Mouse (Mus musculus) regulatory T cell (primary cell): ENCODE measurements at regions not wholly inside any gene's neighbourhood (a gene's known extent, or its start where the extent isn't known, plus 50 kb on each side); places are given as distances from the start of the nearest gene placed in this dataset.

Source experiments
- in situ Hi-C: fragments of 300-600 bp; cut with MboI, MseI; formaldehyde crosslinking; loops from one replicate; pipeline ENCODE4 v1.15.1; 2025; ENCODE audit warnings: high pct_unique_total_duplicates

- in situ Hi-C loops: no loop called here
Observed at GRCm38 (mm10) chr5:39176906-39177305, 300.3 kb upstream of the Clnk start.

GRCm38 (mm10) chr5:39173491-39173890 is 296.9 kb upstream of the Clnk start:
- in situ Hi-C loops: no loop called here

GRCm38 (mm10) chr5:39159651-39160050 is 283.0 kb upstream of the Clnk start:
- in situ Hi-C loops: no loop called here

- in situ Hi-C loops: no loop called here
Observed at GRCm38 (mm10) chr5:39155763-39156162, 279.2 kb upstream of the Clnk start.

GRCm38 (mm10) chr5:39153291-39153794 is 276.7 kb upstream of the Clnk start:
- in situ Hi-C loops: no loop called here

GRCm38 (mm10) chr5:39151917-39152316 is 275.3 kb upstream of the Clnk start:
- in situ Hi-C loops: no loop called here

- in situ Hi-C loops: no loop called here
Observed at GRCm38 (mm10) chr5:39150891-39151290, 274.3 kb upstream of the Clnk start.

GRCm38 (mm10) chr5:39145658-39146057 is 269.0 kb upstream of the Clnk start:
- in situ Hi-C loops: no loop called here

- in situ Hi-C loops: no loop called here
Observed at GRCm38 (mm10) chr5:39144225-39144624, 267.6 kb upstream of the Clnk start.

GRCm38 (mm10) chr5:39143648-39144047 is 267.0 kb upstream of the Clnk start:
- in situ Hi-C loops: no loop called here

- in situ Hi-C loops: no loop called here
Observed at GRCm38 (mm10) chr5:39138375-39138774, 261.8 kb upstream of the Clnk start.

- in situ Hi-C loops: no loop called here
Observed at GRCm38 (mm10) chr5:39128931-39129330, 252.3 kb upstream of the Clnk start.

- in situ Hi-C loops: no loop called here
Observed at GRCm38 (mm10) chr5:39126833-39127232, 250.2 kb upstream of the Clnk start.

GRCm38 (mm10) chr5:39126270-39126691 is 249.7 kb upstream of the Clnk start:
- in situ Hi-C loops: no loop called here

- in situ Hi-C loops: no loop called here
Observed at GRCm38 (mm10) chr5:39110336-39110735, 233.7 kb upstream of the Clnk start.

GRCm38 (mm10) chr5:39109526-39109925 is 232.9 kb upstream of the Clnk start:
- in situ Hi-C loops: no loop called here

GRCm38 (mm10) chr5:39099113-39099512 is 222.5 kb upstream of the Clnk start:
- in situ Hi-C loops: no loop called here

- in situ Hi-C loops: no loop called here
Observed at GRCm38 (mm10) chr5:39094875-39095274, 218.3 kb upstream of the Clnk start.

- in situ Hi-C loops: loop anchor here (10.0 kb wide), 1 partner anchor 562 kb away; no protein-coding TSS in a partner anchor
Observed at GRCm38 (mm10) chr5:39076555-39077178, 200.1 kb upstream of the Clnk start.

- in situ Hi-C loops: loop anchor here (10.0 kb wide), 1 partner anchor 555 kb away; no protein-coding TSS in a partner anchor
Observed at GRCm38 (mm10) chr5:39069683-39070082, 193.1 kb upstream of the Clnk start.

- in situ Hi-C loops: no loop called here
Observed at GRCm38 (mm10) chr5:39063061-39063460, 186.4 kb upstream of the Clnk start.

GRCm38 (mm10) chr5:39052490-39053250 is 176.1 kb upstream of the Clnk start:
- in situ Hi-C loops: no loop called here

- in situ Hi-C loops: no loop called here
Observed at GRCm38 (mm10) chr5:39050512-39050911, 173.9 kb upstream of the Clnk start.
